ENCODE assay signal across 9 mouse cellular contexts in genomic region chr7:103827808-103828207, GRCm38 (mm10). TPM values are rescaled to one million over a fixed set of nuclear protein-coding genes. Genes with fewer than 3 reads are reported as not detected.
DNase-seq lines count a peak whose midpoint lies in the region; ATAC-seq and TF ChIP-seq lines count a peak whose summit lies in the region.
"Had no signal": no experiment of that assay in that cellular context is flagged by ENCODE, and none has a peak within 500 bp of the region (broad histone marks: within the 10 kb centered on the region; RNA-seq: fewer than 3 reads in every experiment).

Hbb-bs (minus strand) TSS chr7:103828096.

- TF ChIP-seq POLR2A in lung, adult 2 months (IDR thresholded peaks at IDR 0.05; ENCODE audit: borderline replicate concordance, extremely low read depth, low read depth, low read length), result no peak

- DNase-seq in lung, adult 2 months, result no peak
- DNase-seq in lung, postnatal 10 days, result no peak
- DNase-seq in heart, postnatal 10 days, result no peak
- no peak for DNase-seq in limb, embryonic 10.5 days (ENCODE audit: low spot score)
- no peak for DNase-seq in frontal cortex, postnatal 10 days (ENCODE audit: low spot score in 2 of 2)

- H3K9me3 ChIP-seq in embryonic facial prominence, embryonic 15.5 days (replicated peaks), result no peaks in the 10 kb centered on the region
- no peaks in the 10 kb centered on the region for H3K9me3 ChIP-seq in limb, embryonic 10.5 days (replicated peaks)
- H3K9me3 ChIP-seq in neural tube, embryonic 14.5 days (ENCODE audit: control insufficient read depth, low read length), result no peaks in the 10 kb centered on the region

- no peak within 1 kb of the TSS for H3K27ac ChIP-seq in embryonic facial prominence, embryonic 15.5 days (replicated peaks)
- H3K27ac ChIP-seq in limb, embryonic 10.5 days, result no peak within 1 kb of the TSS
- H3K27ac ChIP-seq in neural tube, embryonic 14.5 days (ENCODE audit: low read depth, low read length), result no peak within 1 kb of the TSS

- no peaks in the 10 kb centered on the region for H3K4me1 ChIP-seq in lung, adult 2 months (ENCODE audit: control insufficient read depth, insufficient read depth, low read length)
- no peaks in the 10 kb centered on the region for H3K4me1 ChIP-seq in embryonic facial prominence, embryonic 15.5 days
- H3K4me1 ChIP-seq in limb, embryonic 10.5 days, result no peaks in the 10 kb centered on the region
- no peaks in the 10 kb centered on the region for H3K4me1 ChIP-seq in neural tube, embryonic 14.5 days (ENCODE audit: control insufficient read depth, insufficient read depth, low read length)

- H3K4me2 ChIP-seq in embryonic facial prominence, embryonic 15.5 days (replicated peaks), result no peak within 1 kb of the TSS
- H3K4me2 ChIP-seq in neural tube, embryonic 14.5 days (ENCODE audit: low read depth, low read length), result no peak within 1 kb of the TSS

- no peak for ATAC-seq in embryonic facial prominence, embryonic 15.5 days (ENCODE audit: insufficient number of reproducible peaks, low FRiP score, low TSS enrichment, low read depth)
- no peak for ATAC-seq in neural tube, embryonic 14.5 days (ENCODE audit: low read depth)
- ATAC-seq in CD4-positive, CD25-positive, alpha-beta regulatory T cell, adult 4 months, result no peak
- ATAC-seq: Patski had no signal

- H3K36me3 ChIP-seq in embryonic facial prominence, embryonic 15.5 days, result no peaks in the 10 kb centered on the region
- no peaks in the 10 kb centered on the region for H3K36me3 ChIP-seq in limb, embryonic 10.5 days
- H3K36me3 ChIP-seq in neural tube, embryonic 14.5 days (ENCODE audit: control insufficient read depth, insufficient read depth, low read length), result no peaks in the 10 kb centered on the region

- H3K4me3 ChIP-seq in lung, adult 2 months (replicated peaks; ENCODE audit: extremely low read depth, low read depth, low read length), result no peak within 1 kb of the TSS
- no peak within 1 kb of the TSS for H3K4me3 ChIP-seq in embryonic facial prominence, embryonic 15.5 days (replicated peaks)
- no peak within 1 kb of the TSS for H3K4me3 ChIP-seq in limb, embryonic 10.5 days
- H3K4me3 ChIP-seq in neural tube, embryonic 14.5 days (ENCODE audit: low read depth, low read length), result no peak within 1 kb of the TSS

- no peak for TF ChIP-seq CTCF in lung, adult 2 months (IDR thresholded peaks at IDR 0.05; ENCODE audit: insufficient read depth, low read length)

- no peaks in the 10 kb centered on the region for H3K27me3 ChIP-seq in embryonic facial prominence, embryonic 15.5 days
- no peaks in the 10 kb centered on the region for H3K27me3 ChIP-seq in limb, embryonic 10.5 days (ENCODE audit: low read depth, poor library complexity, severe bottlenecking)
- H3K27me3 ChIP-seq in neural tube, embryonic 14.5 days (ENCODE audit: control insufficient read depth, insufficient read depth, low read length), result no peaks in the 10 kb centered on the region
- H3K27me3 ChIP-seq: Patski had no signal

- intact Hi-C loops in heart, postnatal 10 days (cut with DNase I), result no loop called here

- H3K9ac ChIP-seq in embryonic facial prominence, embryonic 15.5 days, result no peak within 1 kb of the TSS
- no peak within 1 kb of the TSS for H3K9ac ChIP-seq in neural tube, embryonic 14.5 days (replicated peaks; ENCODE audit: low read depth, low read length)

- 91% methylated on average over 4 of the region's 4 CpGs for WGBS in lung, adult 2 months
- WGBS in embryonic facial prominence, embryonic 15.5 days, result 90% methylated on average over 4 of the region's 4 CpGs
- WGBS in limb, embryonic 10.5 days, result 93% methylated on average over 4 of the region's 4 CpGs
- WGBS in neural tube, embryonic 14.5 days, result 96% methylated on average over 4 of the region's 4 CpGs

RNA-seq across cellular contexts. Expression of gene Hbb-bs, which starts in this region (rescaled TPM):
- polyA plus RNA-seq in lung, adult 2 months (2012; rRNA removed), result 9,354 and 20,945 TPM in 2 replicates
- polyA plus RNA-seq in embryonic facial prominence, embryonic 15.5 days (2015; fragmentation: Nextera tagmentation; extraction: Ambion mirVana), result 7,493 and 10,028 TPM in 2 replicates
- 1,000 to 10,000 TPM; 4,406 to 9,811 TPM for total RNA-seq in heart, postnatal 10 days (2021)
- polyA plus RNA-seq in limb, embryonic 10.5 days (2016; fragmentation: Nextera tagmentation; extraction: Ambion mirVana), result 49.0 and 110 TPM in 2 replicates
- 2,922 and 4,105 TPM in 2 replicates for polyA plus RNA-seq in neural tube, embryonic 14.5 days (2014; fragmentation: Nextera tagmentation; extraction: Ambion mirVana)
- 1 to 10 TPM; 3.4 to 7.7 TPM for polyA plus RNA-seq in CD4-positive, CD25-positive, alpha-beta regulatory T cell, adult 4 months (2017; shearing (Covaris generic))
- polyA plus RNA-seq: Patski had no signal

Comparison
In these comparisons a context has a peak if more than half of its experiments do, and no peak if none do; other contexts are left out.
1. RNA of gene Hbb-bs (polyA plus RNA-seq): 9,354 to 20,945 TPM in lung, adult 2 months, 7,493 to 10,028 TPM in embryonic facial prominence, embryonic 15.5 days and 2,922 to 4,105 TPM in neural tube, embryonic 14.5 days; 49.0 to 110 TPM in limb, embryonic 10.5 days and 3.4 to 7.7 TPM in CD4-positive, CD25-positive, alpha-beta regulatory T cell, adult 4 months; every median in the first group is over 10 times any median in the second.